Mouse (Mus musculus) testis, adult 2 months (tissue): ENCODE measurements around the gene Ubr3.

Experiments
- CTCF ChIP-seq: fragments of 200-500 bp; IDR thresholded peaks from 2 replicates; pipeline ENCODE4 v1.5.1; 2012; ENCODE audit warnings: low read depth, mild to moderate bottlenecking, inconsistent platforms, low read length, moderate library complexity; ENCODE audit not compliant: control insufficient read depth, insufficient read depth, insufficient replicate concordance
- POLR2A ChIP-seq: fragments of 200-500 bp; IDR thresholded peaks from 2 replicates; pipeline ENCODE4 v1.6.1; 2012; ENCODE audit warnings: low read depth, mild to moderate bottlenecking, inconsistent platforms, low read length, moderate library complexity; ENCODE audit not compliant: control insufficient read depth

- TF ChIP-seq CTCF = no peak
- no peak for TF ChIP-seq POLR2A
These were observed 168.1 kb downstream of the Ubr3 start for GRCm38 (mm10) chr2:70065116-70065515.
